Mouse (Mus musculus): ENCODE results near the gene Gsto2.

The Gsto2 gene

GRCm38 (mm10) chr19:47891562-47892312 is 26.4 kb downstream of the Gsto2 start:
- DNase-seq (ENCODE audit: low read depth, low spot score), result no peak

- no peak for DNase-seq (ENCODE audit: low read depth, low spot score)
Observed at GRCm38 (mm10) chr19:47893092-47893491, 27.8 kb downstream of the Gsto2 start.

GRCm38 (mm10) chr19:47898472-47899079 is 33.2 kb downstream of the Gsto2 start:
- no peak for DNase-seq (ENCODE audit: low read depth, low spot score)

- DNase-seq (ENCODE audit: low read depth, low spot score), result peak; percentile 31
Observed at GRCm38 (mm10) chr19:47900012-47900411, 34.7 kb downstream of the Gsto2 start.

- no peak for DNase-seq (ENCODE audit: low read depth, low spot score)
Observed at GRCm38 (mm10) chr19:47900558-47900957, 35.2 kb downstream of the Gsto2 start.

GRCm38 (mm10) chr19:47902316-47903201 is 37.2 kb downstream of the Gsto2 start:
- DNase-seq (ENCODE audit: low read depth, low spot score), result no peak

GRCm38 (mm10) chr19:47903679-47904078 is 38.3 kb downstream of the Gsto2 start:
- DNase-seq (ENCODE audit: low read depth, low spot score), result no peak

GRCm38 (mm10) chr19:47905081-47905480 is 39.7 kb downstream of the Gsto2 start:
- no peak for DNase-seq (ENCODE audit: low read depth, low spot score)

- DNase-seq (ENCODE audit: low read depth, low spot score), result no peak
Observed at GRCm38 (mm10) chr19:47905603-47906002, 40.3 kb downstream of the Gsto2 start.

GRCm38 (mm10) chr19:47907596-47907995 is 42.3 kb downstream of the Gsto2 start:
- no peak for DNase-seq (ENCODE audit: low read depth, low spot score)

GRCm38 (mm10) chr19:47908961-47909371 is 43.6 kb downstream of the Gsto2 start:
- DNase-seq (ENCODE audit: low read depth, low spot score), result no peak

GRCm38 (mm10) chr19:47909387-47910116 is 44.2 kb downstream of the Gsto2 start:
- no peak for DNase-seq (ENCODE audit: low read depth, low spot score)

- no peak for DNase-seq (ENCODE audit: low read depth, low spot score)
Observed at GRCm38 (mm10) chr19:47910117-47910618, 44.8 kb downstream of the Gsto2 start.

GRCm38 (mm10) chr19:47910751-47911150 is 45.4 kb downstream of the Gsto2 start:
- DNase-seq (ENCODE audit: low read depth, low spot score), result no peak

- no peak for DNase-seq (ENCODE audit: low read depth, low spot score)
Observed at GRCm38 (mm10) chr19:47913344-47913743, 48.0 kb downstream of the Gsto2 start.

- no peak for DNase-seq (ENCODE audit: low read depth, low spot score)
Observed at GRCm38 (mm10) chr19:47914191-47914590, 48.9 kb downstream of the Gsto2 start.

GRCm38 (mm10) chr19:47915251-47915650 is 49.9 kb downstream of the Gsto2 start:
- DNase-seq (ENCODE audit: low read depth, low spot score), result no peak

- no peak for DNase-seq (ENCODE audit: low read depth, low spot score)
Observed at GRCm38 (mm10) chr19:47917396-47917795, 52.1 kb downstream of the Gsto2 start.

- DNase-seq (ENCODE audit: low read depth, low spot score), result no peak
Observed at GRCm38 (mm10) chr19:47918016-47918415, 52.7 kb downstream of the Gsto2 start.

GRCm38 (mm10) chr19:47918455-47919101 is 53.2 kb downstream of the Gsto2 start:
- peak; percentile 11 for DNase-seq (ENCODE audit: low read depth, low spot score)
